Mouse (Mus musculus): ENCODE measurements around the gene Map2k4. TPM values are rescaled to one million over a fixed set of nuclear protein-coding genes. Genes with fewer than 3 reads are reported as not detected.

The Map2k4 gene
- polyA plus RNA-seq, 1 experiment from 2014 or later, result 23.6 TPM

GRCm38 (mm10) chr11:65777810-65778209 is 10.3 kb downstream of the Map2k4 start:
- DNase-seq (no peak), ATAC-seq (no peak)
- Histone ChIP-seq H3K27me3 (ENCODE audit: insufficient read depth, low read length) (no peaks in the 10 kb centered on the region), H3K36me3 (replicated peaks; ENCODE audit: insufficient read depth, low read length) (peaks cover 16% of the 10 kb centered on the region), H3K27ac (ENCODE audit: low read depth) (no peak overlapping the region), H3K9me3 (ENCODE audit: low read length) (no peaks in the 10 kb centered on the region), H3K9ac (replicated peaks) (no peak overlapping the region), H3K4me1 (ENCODE audit: insufficient read depth) (peaks cover 16% of the 10 kb centered on the region), H3K4me2 (ENCODE audit: low read depth, low read length) (no peak overlapping the region), H3K4me3 (ENCODE audit: low read depth, low read length) (no peak overlapping the region)
- 41% methylated on average over 5 of the region's 5 CpGs for WGBS (ENCODE audit: insufficient replicate concordance)
- no peak for TF ChIP-seq EP300 (IDR thresholded peaks at IDR 0.05; ENCODE audit: low read depth)
- TF ChIP-seq CTCF (IDR thresholded peaks at IDR 0.05; ENCODE audit: low read depth), result no peak

GRCm38 (mm10) chr11:65776906-65777611 is 11.0 kb downstream of the Map2k4 start:
- Histone ChIP-seq H3K36me3 (replicated peaks; ENCODE audit: insufficient read depth, low read length) (peaks cover 16% of the 10 kb centered on the region), H3K9me3 (ENCODE audit: low read length) (no peaks in the 10 kb centered on the region), H3K4me1 (ENCODE audit: insufficient read depth) (peaks cover 16% of the 10 kb centered on the region), H3K4me2 (ENCODE audit: low read depth, low read length) (no peak overlapping the region; the same call in 1 of the 2 replicates), H3K9ac (replicated peaks) (no peak overlapping the region), H3K27ac (ENCODE audit: low read depth) (peak overlapping the region; percentile 48; the same call in 1 of the 2 replicates), H3K27me3 (ENCODE audit: insufficient read depth, low read length) (no peaks in the 10 kb centered on the region), H3K4me3 (ENCODE audit: low read depth, low read length) (no peak overlapping the region)
- DNase-seq (no peak), ATAC-seq (no peak)
- TF ChIP-seq CTCF (IDR thresholded peaks at IDR 0.05; ENCODE audit: low read depth) (no peak), EP300 (IDR thresholded peaks at IDR 0.05; ENCODE audit: low read depth) (no peak)
- WGBS (ENCODE audit: insufficient replicate concordance), result 40% methylated on average over 2 of the region's 2 CpGs

GRCm38 (mm10) chr11:65773946-65774656 is 14.0 kb downstream of the Map2k4 start:
- TF ChIP-seq EP300 (IDR thresholded peaks at IDR 0.05; ENCODE audit: low read depth), result no peak
- no peak for TF ChIP-seq CTCF (IDR thresholded peaks at IDR 0.05; ENCODE audit: low read depth)
- H3K36me3 ChIP-seq (replicated peaks; ENCODE audit: insufficient read depth, low read length), result no peaks in the 10 kb centered on the region; the same call in 1 of the 2 replicates
- peaks cover 19% of the 10 kb centered on the region for H3K4me1 ChIP-seq (ENCODE audit: insufficient read depth)
- DNase-seq (no peak), ATAC-seq (peak; percentile 67)
- H3K4me3 ChIP-seq (ENCODE audit: low read depth, low read length), result no peak overlapping the region
- H3K9me3 ChIP-seq (ENCODE audit: low read length), result no peaks in the 10 kb centered on the region
- 45% methylated on average over 6 of the region's 6 CpGs for WGBS (ENCODE audit: insufficient replicate concordance)
- peak overlapping the region; percentile 52; the same call in 1 of the 2 replicates for H3K27ac ChIP-seq (ENCODE audit: low read depth)
- H3K9ac ChIP-seq (replicated peaks), result no peak overlapping the region
- H3K27me3 ChIP-seq (ENCODE audit: insufficient read depth, low read length), result no peaks in the 10 kb centered on the region
- H3K4me2 ChIP-seq (ENCODE audit: low read depth, low read length), result peak overlapping the region; percentile 55

- TF ChIP-seq EP300 (IDR thresholded peaks at IDR 0.05; ENCODE audit: low read depth) (0 out of 2 replicates have a peak, but pooled peaks have one; percentile 10), CTCF (IDR thresholded peaks at IDR 0.05; ENCODE audit: low read depth) (no peak)
- no peaks in the 10 kb centered on the region for H3K27me3 ChIP-seq (ENCODE audit: insufficient read depth, low read length)
- no peak for DNase-seq
- H3K4me3 ChIP-seq (ENCODE audit: low read depth, low read length), result no peak overlapping the region
- peaks cover 22% of the 10 kb centered on the region for H3K4me1 ChIP-seq (ENCODE audit: insufficient read depth)
- ATAC-seq, result peak; percentile 78
- peak overlapping the region; percentile 55 for H3K4me2 ChIP-seq (ENCODE audit: low read depth, low read length)
- no peaks in the 10 kb centered on the region for H3K9me3 ChIP-seq (ENCODE audit: low read length)
- peak overlapping the region; percentile 52; the same call in 1 of the 2 replicates for H3K27ac ChIP-seq (ENCODE audit: low read depth)
- 56% methylated on average over 2 of the region's 2 CpGs for WGBS (ENCODE audit: insufficient replicate concordance)
- no peak overlapping the region for H3K9ac ChIP-seq (replicated peaks)
- no peaks in the 10 kb centered on the region; the same call in 1 of the 2 replicates for H3K36me3 ChIP-seq (replicated peaks; ENCODE audit: insufficient read depth, low read length)
Observed at GRCm38 (mm10) chr11:65773535-65773934, 14.6 kb downstream of the Map2k4 start.

GRCm38 (mm10) chr11:65771546-65771945 is 16.6 kb downstream of the Map2k4 start:
- Histone ChIP-seq H3K4me2 (ENCODE audit: low read depth, low read length) (no peak overlapping the region), H3K36me3 (replicated peaks; ENCODE audit: insufficient read depth, low read length) (no peaks in the 10 kb centered on the region; the same call in 1 of the 2 replicates), H3K27me3 (ENCODE audit: insufficient read depth, low read length) (no peaks in the 10 kb centered on the region), H3K27ac (ENCODE audit: low read depth) (no peak overlapping the region), H3K4me1 (ENCODE audit: insufficient read depth) (peaks cover 20% of the 10 kb centered on the region), H3K9ac (replicated peaks) (no peak overlapping the region), H3K9me3 (ENCODE audit: low read length) (no peaks in the 10 kb centered on the region), H3K4me3 (ENCODE audit: low read depth, low read length) (no peak overlapping the region)
- ATAC-seq (no peak), DNase-seq (no peak)
- TF ChIP-seq EP300 (IDR thresholded peaks at IDR 0.05; ENCODE audit: low read depth) (no peak), CTCF (IDR thresholded peaks at IDR 0.05; ENCODE audit: low read depth) (no peak)
- 84% methylated on average over 1 of the region's 1 CpGs for WGBS (ENCODE audit: insufficient replicate concordance)

GRCm38 (mm10) chr11:65769990-65770389 is 18.1 kb downstream of the Map2k4 start:
- no peak for TF ChIP-seq CTCF (IDR thresholded peaks at IDR 0.05; ENCODE audit: low read depth)
- no peak for TF ChIP-seq EP300 (IDR thresholded peaks at IDR 0.05; ENCODE audit: low read depth)
- 39% methylated on average over 5 of the region's 5 CpGs for whole genome bisulfite sequencing (ENCODE audit: insufficient replicate concordance)

More at GRCm38 (mm10) chr11:65769990-65770389, 18.1 kb downstream of the Map2k4 start:
- no peak overlapping the region for H3K27ac ChIP-seq (ENCODE audit: low read depth)
- H3K36me3 ChIP-seq (replicated peaks; ENCODE audit: insufficient read depth, low read length), result no peaks in the 10 kb centered on the region; the same call in 1 of the 2 replicates
- H3K9ac ChIP-seq (replicated peaks), result no peak overlapping the region
- DNase-seq (no peak), ATAC-seq (no peak)
- no peak overlapping the region for H3K4me2 ChIP-seq (ENCODE audit: low read depth, low read length)
- H3K27me3 ChIP-seq (ENCODE audit: insufficient read depth, low read length), result no peaks in the 10 kb centered on the region
- H3K9me3 ChIP-seq (ENCODE audit: low read length), result no peaks in the 10 kb centered on the region
- no peak overlapping the region for H3K4me3 ChIP-seq (ENCODE audit: low read depth, low read length)
- peaks cover 16% of the 10 kb centered on the region for H3K4me1 ChIP-seq (ENCODE audit: insufficient read depth)
